In genomic region chr4:10124252-10124651, GRCm38 (mm10) we compare ENCODE assay signal across 8 mouse cellular contexts.
DNase-seq lines count a peak whose midpoint lies in the region; ATAC-seq and TF ChIP-seq lines count a peak whose summit lies in the region.

No protein-coding gene starts in this region.

- no peak overlapping the region for H3K4me3 ChIP-seq in gastrocnemius, adult 2 months
- no peak overlapping the region for H3K4me3 ChIP-seq in layer of hippocampus, adult 2 months

- DNase-seq in cerebellum, adult 9-11 months: peak; percentile 2
- DNase-seq in left cerebral cortex, postnatal 4 days: peak; percentile 84
- DNase-seq in left cerebral cortex, adult 18-20 months (ENCODE audit: low spot score in 2 of 2): no peak
- DNase-seq in gastrocnemius, adult 2 months: peak; percentile 68
- DNase-seq in layer of hippocampus, adult 2 months (ENCODE audit: low spot score in 2 of 2): peak; percentile 9 to 21
- no peak for DNase-seq in spleen, adult 12 weeks (ENCODE audit: low spot score)
- DNase-seq in left cerebral cortex, adult 8-10 months (ENCODE audit: low spot score in 2 of 2): no peak

- intact Hi-C loops in left cerebral cortex, postnatal 4 days (cut with DNase I): no loop called here
- intact Hi-C loops in gastrocnemius, adult 2 months (cut with DNase I): no loop called here

- no peak overlapping the region for H3K27ac ChIP-seq in gastrocnemius, adult 2 months
- no peak overlapping the region for H3K27ac ChIP-seq in layer of hippocampus, adult 2 months

- ATAC-seq in cerebellum, adult (ENCODE audit: insufficient number of reproducible peaks, low FRiP score, low TSS enrichment): no peak

- TF ChIP-seq CTCF in gastrocnemius, adult 2 months (IDR thresholded peaks at IDR 0.05): no peak
- TF ChIP-seq CTCF in layer of hippocampus, adult 2 months (conservative IDR thresholded peaks at IDR 0.05): no peak

Comparison
In these comparisons a context has a peak if more than half of its experiments do, and no peak if none do; other contexts are left out.
1. DNase-seq: peak in cerebellum, adult 9-11 months (single experiment), left cerebral cortex, postnatal 4 days (single experiment), gastrocnemius, adult 2 months (single experiment) and layer of hippocampus, adult 2 months (2 of 2); none in left cerebral cortex, adult 18-20 months (0 of 2), spleen, adult 12 weeks (single experiment) and left cerebral cortex, adult 8-10 months (0 of 2).